Mouse (Mus musculus): ENCODE data around the gene Fam181a. TPM values are rescaled to one million over a fixed set of nuclear protein-coding genes. Genes with fewer than 3 reads are reported as not detected.

Fam181a gene
- polyA plus RNA-seq, 1 experiment = 0.47 TPM

- Histone ChIP-seq H3K4me3 (replicated peaks; ENCODE audit: extremely low read depth, low read depth, low read length) (no peak overlapping the region), H3K4me1 (ENCODE audit: control insufficient read depth, insufficient read depth, low read length) (no peaks in the 10 kb centered on the region)
- no peak for DNase-seq
- 67% methylated on average over 3 of the region's 3 CpGs for WGBS
- TF ChIP-seq CTCF (IDR thresholded peaks at IDR 0.05; ENCODE audit: insufficient read depth, low read length) = no peak
- TF ChIP-seq POLR2A (IDR thresholded peaks at IDR 0.05; ENCODE audit: borderline replicate concordance, extremely low read depth, low read depth, low read length) = no peak
These were observed 27.4 kb upstream of the Fam181a start for GRCm38 (mm10) chr12:103283411-103283810.

GRCm38 (mm10) chr12:103287276-103287675 lies 23.5 kb upstream of the Fam181a start:
- Histone ChIP-seq H3K4me3 (replicated peaks; ENCODE audit: extremely low read depth, low read depth, low read length) (no peak overlapping the region), H3K4me1 (ENCODE audit: control insufficient read depth, insufficient read depth, low read length) (no peaks in the 10 kb centered on the region)
- TF ChIP-seq POLR2A (IDR thresholded peaks at IDR 0.05; ENCODE audit: borderline replicate concordance, extremely low read depth, low read depth, low read length) = no peak
- no peak for TF ChIP-seq CTCF (IDR thresholded peaks at IDR 0.05; ENCODE audit: insufficient read depth, low read length)
- DNase-seq = no peak
- WGBS = 49% methylated on average over 4 of the region's 4 CpGs

GRCm38 (mm10) chr12:103292366-103292765 lies 18.4 kb upstream of the Fam181a start:
- 76% methylated on average over 3 of the region's 3 CpGs for WGBS
- no peak for DNase-seq
- TF ChIP-seq CTCF (IDR thresholded peaks at IDR 0.05; ENCODE audit: insufficient read depth, low read length) = no peak
- no peak for TF ChIP-seq POLR2A (IDR thresholded peaks at IDR 0.05; ENCODE audit: borderline replicate concordance, extremely low read depth, low read depth, low read length)
- H3K4me1 ChIP-seq (ENCODE audit: control insufficient read depth, insufficient read depth, low read length) = no peaks in the 10 kb centered on the region
- H3K4me3 ChIP-seq (replicated peaks; ENCODE audit: extremely low read depth, low read depth, low read length) = no peak overlapping the region

GRCm38 (mm10) chr12:103296292-103296691 lies 14.5 kb upstream of the Fam181a start:
- DNase-seq = no peak
- 21% methylated on average over 4 of the region's 4 CpGs for WGBS
- H3K4me1 ChIP-seq (ENCODE audit: control insufficient read depth, insufficient read depth, low read length) = no peaks in the 10 kb centered on the region
- no peak overlapping the region for H3K4me3 ChIP-seq (replicated peaks; ENCODE audit: extremely low read depth, low read depth, low read length)
- TF ChIP-seq CTCF (IDR thresholded peaks at IDR 0.05; ENCODE audit: insufficient read depth, low read length) (no peak), POLR2A (IDR thresholded peaks at IDR 0.05; ENCODE audit: borderline replicate concordance, extremely low read depth, low read depth, low read length) (no peak)

- WGBS = 45% methylated on average over 9 of the region's 9 CpGs
- TF ChIP-seq CTCF (IDR thresholded peaks at IDR 0.05; ENCODE audit: insufficient read depth, low read length) (no peak), POLR2A (IDR thresholded peaks at IDR 0.05; ENCODE audit: borderline replicate concordance, extremely low read depth, low read depth, low read length) (no peak)
- Histone ChIP-seq H3K4me1 (ENCODE audit: control insufficient read depth, insufficient read depth, low read length) (no peaks in the 10 kb centered on the region), H3K4me3 (replicated peaks; ENCODE audit: extremely low read depth, low read depth, low read length) (no peak overlapping the region)
- DNase-seq = no peak
These were observed 10.3 kb upstream of the Fam181a start for GRCm38 (mm10) chr12:103300493-103300892.

GRCm38 (mm10) chr12:103301645-103302044 lies 9.1 kb upstream of the Fam181a start:
- no peaks in the 10 kb centered on the region for H3K4me1 ChIP-seq (ENCODE audit: control insufficient read depth, insufficient read depth, low read length)
- 50% methylated on average over 2 of the region's 2 CpGs for WGBS
- TF ChIP-seq CTCF (IDR thresholded peaks at IDR 0.05; ENCODE audit: insufficient read depth, low read length) (peak; percentile 67), POLR2A (IDR thresholded peaks at IDR 0.05; ENCODE audit: borderline replicate concordance, extremely low read depth, low read depth, low read length) (no peak)
- H3K4me3 ChIP-seq (replicated peaks; ENCODE audit: extremely low read depth, low read depth, low read length) = no peak overlapping the region
- peak; percentile 61 for DNase-seq

GRCm38 (mm10) chr12:103302960-103303359 lies 7.8 kb upstream of the Fam181a start:
- TF ChIP-seq POLR2A (IDR thresholded peaks at IDR 0.05; ENCODE audit: borderline replicate concordance, extremely low read depth, low read depth, low read length) (no peak), CTCF (IDR thresholded peaks at IDR 0.05; ENCODE audit: insufficient read depth, low read length) (no peak)
- 81% methylated on average over 1 of the region's 1 CpGs for WGBS
- no peak for DNase-seq
- Histone ChIP-seq H3K4me1 (ENCODE audit: control insufficient read depth, insufficient read depth, low read length) (no peaks in the 10 kb centered on the region), H3K4me3 (replicated peaks; ENCODE audit: extremely low read depth, low read depth, low read length) (no peak overlapping the region)

- WGBS = 26% methylated on average over 2 of the region's 2 CpGs
- no peak for DNase-seq
- Histone ChIP-seq H3K4me1 (ENCODE audit: control insufficient read depth, insufficient read depth, low read length) (no peaks in the 10 kb centered on the region), H3K4me3 (replicated peaks; ENCODE audit: extremely low read depth, low read depth, low read length) (no peak overlapping the region)
- no peak for TF ChIP-seq POLR2A (IDR thresholded peaks at IDR 0.05; ENCODE audit: borderline replicate concordance, extremely low read depth, low read depth, low read length)
- 0 out of 2 replicates have a peak, but pooled peaks have one; percentile 17 for TF ChIP-seq CTCF (IDR thresholded peaks at IDR 0.05; ENCODE audit: insufficient read depth, low read length)
These were observed 4.6 kb upstream of the Fam181a start for GRCm38 (mm10) chr12:103306224-103306623.

- peak; percentile 50 for DNase-seq
- Histone ChIP-seq H3K4me3 (replicated peaks; ENCODE audit: extremely low read depth, low read depth, low read length) (no peak overlapping the region), H3K4me1 (ENCODE audit: control insufficient read depth, insufficient read depth, low read length) (no peaks in the 10 kb centered on the region)
- WGBS = 30% methylated on average over 3 of the region's 3 CpGs
- TF ChIP-seq CTCF (IDR thresholded peaks at IDR 0.05; ENCODE audit: insufficient read depth, low read length) (peak; percentile 41), POLR2A (IDR thresholded peaks at IDR 0.05; ENCODE audit: borderline replicate concordance, extremely low read depth, low read depth, low read length) (no peak)
These were observed 4.1 kb upstream of the Fam181a start for GRCm38 (mm10) chr12:103306720-103307119.

- H3K4me3 ChIP-seq (replicated peaks; ENCODE audit: extremely low read depth, low read depth, low read length) = no peak overlapping the region
- TF ChIP-seq CTCF (IDR thresholded peaks at IDR 0.05; ENCODE audit: insufficient read depth, low read length) (no peak), POLR2A (IDR thresholded peaks at IDR 0.05; ENCODE audit: borderline replicate concordance, extremely low read depth, low read depth, low read length) (no peak)
- 63% methylated on average over 8 of the region's 8 CpGs for WGBS
- peak; percentile 67 for DNase-seq
- 0 out of 2 replicates have a peak, but pooled peaks cover 3% of the 10 kb centered on the region for H3K4me1 ChIP-seq (ENCODE audit: control insufficient read depth, insufficient read depth, low read length)
These were observed 1.1 kb downstream of the Fam181a start for GRCm38 (mm10) chr12:103311921-103312320.

Data from lung, adult 2 months (tissue).